Mouse (Mus musculus) liver, adult 2 months (tissue): ENCODE results near the gene Slc25a41.

Experiments
- CTCF ChIP-seq: fragments of 200-500 bp; IDR thresholded peaks from 2 replicates; pipeline ENCODE4 v1.5.1; 2011; ENCODE audit warnings: low read depth, low read length, control low read depth
- POLR2A ChIP-seq: fragments of 200-500 bp; IDR thresholded peaks from 2 replicates; pipeline ENCODE4 v1.6.1; 2011; ENCODE audit warnings: low read length, control low read depth; ENCODE audit not compliant: insufficient read depth; ENCODE audit errors: extremely low read depth

GRCm38 (mm10) chr17:57062548-57062947 is 21.1 kb upstream of the Slc25a41 start:
- no peak for TF ChIP-seq POLR2A
- TF ChIP-seq CTCF, result no peak
